Mouse (Mus musculus) G1E (cell line): ENCODE results near the gene Gas1.

ENCODE experiments used
- CTCF ChIP-seq: IDR thresholded peaks from 2 replicates; pipeline ENCODE4 v1.5.1; 2012; ENCODE audit warnings: low read depth, low read length, inconsistent platforms, mixed read lengths
- GATA1 ChIP-seq: IDR thresholded peaks from 2 replicates; pipeline ENCODE4 v1.6.1; 2012; ENCODE audit warnings: borderline replicate concordance, low read length, inconsistent platforms, mixed read lengths
- GATA2 ChIP-seq: IDR thresholded peaks from 2 replicates; pipeline ENCODE4 v1.6.1; 2012; ENCODE audit warnings: low read depth, low read length, inconsistent platforms, borderline replicate concordance
- POLR2AphosphoS5 ChIP-seq: IDR thresholded peaks from 2 replicates; pipeline ENCODE4 v1.6.1; 2012; ENCODE audit warnings: low read depth, low read length, inconsistent platforms; ENCODE audit not compliant: insufficient replicate concordance
- TAL1 ChIP-seq: conservative IDR thresholded peaks from 2 replicates; pipeline ENCODE4 v1.6.1; 2012; ENCODE audit warnings: low read depth, low read length, inconsistent platforms, mixed read lengths

DNA sequence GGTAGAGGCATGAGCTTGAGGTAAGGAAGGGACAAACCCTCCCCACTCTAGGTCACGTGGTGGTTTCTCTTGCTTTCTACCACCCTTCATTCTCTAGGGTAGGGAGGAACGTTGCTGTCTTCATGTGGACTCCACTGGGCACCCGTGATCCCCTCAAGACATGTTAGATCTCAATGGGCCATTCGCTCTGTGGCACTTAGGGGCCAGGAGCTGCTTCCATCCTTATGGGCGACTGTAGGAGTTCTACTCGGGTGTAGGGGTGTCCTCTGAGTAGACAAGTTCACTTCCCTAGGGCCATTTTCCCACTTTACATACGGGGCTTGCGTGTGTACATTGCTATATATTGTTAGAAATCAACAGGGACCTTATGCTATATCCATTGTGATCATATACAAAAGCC lies 5.4 kb downstream of the Gas1 start:
- TF ChIP-seq CTCF, result no peak
- TF ChIP-seq GATA1, result no peak
- no peak for TF ChIP-seq TAL1
- TF ChIP-seq POLR2AphosphoS5, result no peak
- no peak for TF ChIP-seq GATA2
